Mouse (Mus musculus): ENCODE data around the gene Tex13c3. TPM values are rescaled to one million over a fixed set of nuclear protein-coding genes. Genes with fewer than 3 reads are reported as not detected.
"Not testable (repeated sequence)": the region's sequence is repeated elsewhere in the genome, so short reads cannot be mapped to it uniquely, and the experiment has no call there.

The Tex13c3 gene
- polyA plus RNA-seq (2016; fragmentation: Nextera tagmentation; extraction: Ambion mirVana) = not detected in 2 replicates

- H3K36me3 ChIP-seq; H3K9ac ChIP-seq; H3K4me1 ChIP-seq (replicated peaks); H3K27me3 ChIP-seq (replicated peaks); ATAC-seq (ENCODE audit: insufficient number of reproducible peaks, low FRiP score); H3K27ac ChIP-seq (ENCODE audit: poor library complexity, severe bottlenecking); H3K9me3 ChIP-seq (replicated peaks); H3K4me3 ChIP-seq; H3K4me2 ChIP-seq: not testable (repeated sequence)
- 87% methylated on average over 5 of the region's 5 CpGs for WGBS
Measured at GRCm38 (mm10) chrX:19481219-19481618, at the start of gene Tex13c3. Tex13c3 (minus strand) TSS chrX:19481319.

- H3K9ac ChIP-seq = no peak overlapping the region
- H3K36me3 ChIP-seq = no peaks in the 10 kb centered on the region
- no peak overlapping the region for H3K4me3 ChIP-seq
- 71% methylated on average over 4 of the region's 4 CpGs for WGBS
- ATAC-seq (ENCODE audit: insufficient number of reproducible peaks, low FRiP score) = no peak
- H3K9me3 ChIP-seq (replicated peaks) = no peaks in the 10 kb centered on the region
- H3K4me1 ChIP-seq (replicated peaks) = no peaks in the 10 kb centered on the region
- no peak overlapping the region for H3K4me2 ChIP-seq
- no peaks in the 10 kb centered on the region for H3K27me3 ChIP-seq (replicated peaks)
- H3K27ac ChIP-seq (ENCODE audit: poor library complexity, severe bottlenecking) = no peak overlapping the region
Measured at GRCm38 (mm10) chrX:19489731-19490130, 8.6 kb upstream of the Tex13c3 start.
